25 mouse cellular contexts compared by ENCODE assay signal in the genomic region with DNA sequence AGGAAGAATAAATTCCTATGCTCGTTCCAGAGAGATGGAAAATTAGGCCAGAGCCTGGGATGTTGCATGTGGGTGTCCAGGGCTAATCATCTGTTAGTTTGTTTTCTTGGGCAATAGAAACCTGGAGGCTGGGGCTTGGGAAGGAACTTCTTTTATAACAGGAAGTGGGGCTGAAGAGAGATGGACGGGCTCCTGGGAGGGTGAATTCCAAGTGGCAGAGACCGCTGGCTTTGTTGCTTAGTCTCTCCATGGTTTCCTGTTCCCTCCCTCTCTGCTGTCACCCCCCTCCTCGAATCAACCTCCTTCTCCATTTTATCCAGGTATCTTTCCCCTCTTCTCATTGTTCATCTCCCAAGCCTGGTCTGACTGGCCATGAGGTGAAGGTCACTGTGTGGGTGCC. TPM values are rescaled to one million over a fixed set of nuclear protein-coding genes. Genes with fewer than 3 reads are reported as not detected.
"Had no signal": no experiment of that assay in that cellular context is flagged by ENCODE, and none has a peak within 500 bp of the region (broad histone marks: within the 10 kb centered on the region; RNA-seq: fewer than 3 reads in every experiment).

No protein-coding gene starts in this region.

- H3K27ac ChIP-seq: kidney, postnatal 0 days; limb, embryonic 12.5 days; limb, embryonic 15.5 days; liver, embryonic 14.5 days; midbrain, embryonic 12.5 days; midbrain, embryonic 15.5 days; neural tube, embryonic 13.5 days; stomach, embryonic 15.5 days had no signal

- H3K36me3 ChIP-seq: limb, embryonic 12.5 days; limb, embryonic 15.5 days; midbrain, embryonic 12.5 days; midbrain, embryonic 15.5 days; neural tube, embryonic 13.5 days; stomach, embryonic 15.5 days had no signal

- H3K4me3 ChIP-seq: limb, embryonic 12.5 days; limb, embryonic 15.5 days; midbrain, embryonic 12.5 days; midbrain, embryonic 15.5 days; myocyte; neural tube, embryonic 13.5 days; stomach, embryonic 15.5 days had no signal

- H3K4me1 ChIP-seq: midbrain, embryonic 12.5 days; midbrain, embryonic 15.5 days; neural tube, embryonic 13.5 days; stomach, embryonic 15.5 days had no signal

- DNase-seq: kidney, adult 18-20 months; kidney, adult 9 months; kidney, postnatal 25 days; liver, postnatal 0 days; lung, embryonic 14.5 days; lung, postnatal 10 days; lung, postnatal 4 days; right cerebral cortex, postnatal 25 days; spleen, adult 18-20 months; thymus, postnatal 25 days had no signal

RNA-seq across cellular contexts. Expression of gene Rcvrn, which starts 58.9 kb away (rescaled TPM):
- total RNA-seq: megakaryocyte, adult 5-6 weeks; monocyte, adult 5-6 weeks; neutrophil, adult 5-6 weeks had no signal
- polyA plus RNA-seq: intestine, embryonic 16.5 days; kidney, postnatal 0 days; large intestine, adult 2 months; limb, embryonic 12.5 days; limb, embryonic 15.5 days; liver, embryonic 11.5 days; liver, embryonic 14.5 days; liver, postnatal 0 days; lung, embryonic 14.5 days; midbrain, embryonic 12.5 days; midbrain, embryonic 15.5 days; myocyte; neural tube, embryonic 13.5 days; stomach, embryonic 15.5 days had no signal
